Mouse (Mus musculus) midbrain, embryonic 11.5 days (tissue): Measurements from ENCODE around the gene Prr5l. TPM values are rescaled to one million over a fixed set of nuclear protein-coding genes. Genes with fewer than 3 reads are reported as not detected.

Experiments used
- ATAC-seq: fragments of 200-750 bp; cut with Nextera tagmentation; 2 replicates; pipeline ENCODE4 v1.8.0; 2017; ENCODE audit warnings: moderate TSS enrichment, moderate library complexity; ENCODE audit not compliant: low FRiP score
- DNase-seq: peaks from one replicate; pipeline ENCODE4 v3.0.0; 2015; ENCODE audit warnings: low spot score; ENCODE audit errors: missing footprints
- H3K27ac ChIP-seq: fragments of 300-500 bp; sonication (generic); 2 replicates; pipeline ENCODE4 v1.5.1; 2014; ENCODE audit warnings: low read depth, low read length
- H3K27me3 ChIP-seq: fragments of 300-500 bp; sonication (generic); 2 replicates; pipeline ENCODE4 v1.6.1; 2014; ENCODE audit warnings: mild to moderate bottlenecking, low read length, moderate library complexity, mixed read lengths; ENCODE audit not compliant: control insufficient read depth, insufficient read depth
- H3K36me3 ChIP-seq: fragments of 300-500 bp; sonication (generic); 2 replicates; pipeline ENCODE4 v1.6.1; 2014; ENCODE audit warnings: mild to moderate bottlenecking, low read length, moderate library complexity, mixed read lengths; ENCODE audit not compliant: control insufficient read depth, insufficient read depth
- H3K4me1 ChIP-seq: fragments of 300-500 bp; sonication (generic); 2 replicates; pipeline ENCODE4 v1.6.1; 2014; ENCODE audit warnings: low read length; ENCODE audit not compliant: control insufficient read depth, insufficient read depth
- H3K4me2 ChIP-seq: fragments of 300-500 bp; sonication (generic); 2 replicates; pipeline ENCODE4 v1.6.1; 2014; ENCODE audit warnings: mild to moderate bottlenecking, moderate library complexity
- H3K4me3 ChIP-seq: fragments of 300-500 bp; sonication (generic); 2 replicates; pipeline ENCODE4 v1.5.1; 2014; ENCODE audit warnings: low read depth, low read length
- H3K9ac ChIP-seq: fragments of 300-500 bp; sonication (generic); 2 replicates; pipeline ENCODE4 v1.6.1; 2014; ENCODE audit warnings: low read length
- H3K9me3 ChIP-seq: fragments of 300-500 bp; sonication (generic); 2 replicates; pipeline ENCODE4 v1.6.1; 2016; ENCODE audit warnings: low read length; ENCODE audit not compliant: control insufficient read depth
- WGBS: fragments of 180-500 bp; shearing (Covaris S2); extraction: QIAGEN DNeasy Blood & Tissue Kit; methylation state at CpG from one replicate; pipeline ENCODE4 v1.1.7; 2014; 5-methylcytosine and 5-hydroxymethylcytosine counted together
- polyA plus RNA-seq: library from polyadenylated mRNA; unstranded; fragments of >200 nt; fragmentation: Nextera tagmentation; extraction: Ambion mirVana; gene quantifications from 2 replicates; pipeline ENCODE4 v1.2.1, GENCODE M21; 2014

The Prr5l gene
- polyA plus RNA-seq, 1 experiment from 2014 or later, result 15.5 TPM

- ATAC-seq, result peak; percentile 45; the same call in 1 of the 2 replicates
- Histone ChIP-seq H3K4me2 (no peak overlapping the region), H3K27ac (no peak overlapping the region), H3K4me1 (no peaks in the 10 kb centered on the region), H3K9me3 (no peaks in the 10 kb centered on the region), H3K9ac (no peak overlapping the region), H3K36me3 (no peaks in the 10 kb centered on the region; the same call in none of the 2 replicates), H3K4me3 (no peak overlapping the region), H3K27me3 (no peaks in the 10 kb centered on the region)
- DNase-seq, result peak; percentile 75
- 81% methylated on average over 10 of the region's 10 CpGs for WGBS
Measured at GRCm38 (mm10) chr2:101762405-101762804, 120.4 kb downstream of the Prr5l start.

- Histone ChIP-seq H3K27me3 (no peaks in the 10 kb centered on the region), H3K27ac (no peak overlapping the region), H3K4me3 (no peak overlapping the region), H3K4me1 (no peaks in the 10 kb centered on the region), H3K4me2 (no peak overlapping the region), H3K9ac (no peak overlapping the region), H3K36me3 (no peaks in the 10 kb centered on the region; the same call in none of the 2 replicates), H3K9me3 (no peaks in the 10 kb centered on the region)
- 88% methylated on average over 1 of the region's 1 CpGs for WGBS
- no peak for ATAC-seq
- peak; percentile 19 for DNase-seq
Measured at GRCm38 (mm10) chr2:101761898-101762297, 120.9 kb downstream of the Prr5l start.

- H3K9ac ChIP-seq, result no peak overlapping the region
- ATAC-seq (no peak), DNase-seq (peak; percentile 51)
- H3K27ac ChIP-seq, result no peak overlapping the region
- no peaks in the 10 kb centered on the region for H3K27me3 ChIP-seq
- 81% methylated on average over 9 of the region's 9 CpGs for WGBS
- H3K4me3 ChIP-seq, result no peak overlapping the region
- no peaks in the 10 kb centered on the region for H3K9me3 ChIP-seq
- peaks cover 15% of the 10 kb centered on the region for H3K4me1 ChIP-seq
- no peaks in the 10 kb centered on the region; the same call in none of the 2 replicates for H3K36me3 ChIP-seq
- no peak overlapping the region for H3K4me2 ChIP-seq
Measured at GRCm38 (mm10) chr2:101759523-101760277, 123.1 kb downstream of the Prr5l start.

- H3K27ac ChIP-seq, result no peak overlapping the region
- no peak for ATAC-seq
- no peaks in the 10 kb centered on the region for H3K9me3 ChIP-seq
- no peak overlapping the region for H3K9ac ChIP-seq
- no peak overlapping the region for H3K4me3 ChIP-seq
- no peaks in the 10 kb centered on the region; the same call in 1 of the 2 replicates for H3K36me3 ChIP-seq
- 90% methylated on average over 1 of the region's 1 CpGs for WGBS
- H3K27me3 ChIP-seq, result no peaks in the 10 kb centered on the region
- no peak for DNase-seq
- H3K4me2 ChIP-seq, result no peak overlapping the region
- peaks cover 16% of the 10 kb centered on the region for H3K4me1 ChIP-seq
Measured at GRCm38 (mm10) chr2:101757806-101758205, 125.0 kb downstream of the Prr5l start.

- Histone ChIP-seq H3K9me3 (no peaks in the 10 kb centered on the region), H3K4me1 (peaks cover 16% of the 10 kb centered on the region), H3K9ac (no peak overlapping the region), H3K27me3 (no peaks in the 10 kb centered on the region), H3K4me3 (no peak overlapping the region), H3K36me3 (no peaks in the 10 kb centered on the region; the same call in 1 of the 2 replicates), H3K4me2 (no peak overlapping the region), H3K27ac (no peak overlapping the region)
- ATAC-seq (no peak), DNase-seq (no peak)
- 22% methylated on average over 7 of the region's 7 CpGs for WGBS
Measured at GRCm38 (mm10) chr2:101756069-101756753, 126.6 kb downstream of the Prr5l start.

GRCm38 (mm10) chr2:101754939-101755555 is 127.8 kb downstream of the Prr5l start:
- DNase-seq (peak; percentile 94), ATAC-seq (peak; percentile 77)
- Histone ChIP-seq H3K4me1 (peaks cover 16% of the 10 kb centered on the region), H3K9ac (peak overlapping the region; percentile 50), H3K27ac (no peak overlapping the region), H3K36me3 (no peaks in the 10 kb centered on the region; the same call in 1 of the 2 replicates), H3K4me2 (peak overlapping the region; percentile 36), H3K9me3 (no peaks in the 10 kb centered on the region), H3K4me3 (no peak overlapping the region), H3K27me3 (no peaks in the 10 kb centered on the region)
- 6% methylated on average over 11 of the region's 11 CpGs for WGBS

DNA sequence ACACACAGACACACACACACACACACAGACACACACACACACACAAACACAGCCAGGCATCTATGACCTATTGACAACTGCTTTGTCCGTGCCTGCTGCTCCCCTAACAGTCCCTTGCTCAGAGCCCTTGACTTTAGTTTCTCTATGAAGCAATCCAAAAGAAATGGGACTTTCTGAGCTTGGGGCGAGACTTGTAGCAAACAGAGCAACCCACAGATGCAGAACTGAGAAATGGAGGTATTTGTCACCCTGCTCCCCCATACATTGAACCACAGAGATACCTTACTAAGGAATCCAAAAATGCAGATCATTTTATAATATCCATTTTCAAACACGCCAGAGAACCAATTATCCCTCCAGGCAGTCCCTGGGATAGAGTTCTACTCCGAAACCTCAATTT is 128.4 kb downstream of the Prr5l start:
- Histone ChIP-seq H3K4me3 (no peak overlapping the region), H3K9me3 (no peaks in the 10 kb centered on the region), H3K4me1 (peaks cover 16% of the 10 kb centered on the region), H3K27me3 (no peaks in the 10 kb centered on the region), H3K36me3 (no peaks in the 10 kb centered on the region; the same call in 1 of the 2 replicates), H3K9ac (no peak overlapping the region), H3K4me2 (no peak overlapping the region), H3K27ac (no peak overlapping the region)
- DNase-seq (no peak), ATAC-seq (0 out of 2 replicates have a peak, but pooled peaks have one; percentile 12)
- WGBS, result 50% methylated on average over 4 of the region's 4 CpGs

DNA sequence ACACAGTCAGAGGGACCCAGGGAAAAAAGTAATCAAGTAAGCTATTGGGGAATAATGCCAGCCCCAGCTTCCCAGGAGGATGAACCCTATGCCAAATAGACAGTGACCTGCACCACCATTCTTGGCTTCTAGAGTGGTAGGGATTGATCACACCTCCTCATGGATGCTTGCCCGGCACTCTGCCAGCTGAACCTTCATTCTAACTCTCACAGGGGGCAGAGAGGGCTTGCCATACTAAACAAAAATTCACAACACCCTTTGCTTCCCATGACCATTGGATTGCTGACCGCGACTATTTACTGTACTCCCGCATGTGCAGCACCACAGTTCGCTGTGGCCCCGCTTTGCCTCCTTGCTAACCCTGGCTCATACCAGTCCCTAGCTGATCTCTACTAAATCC is 129.8 kb downstream of the Prr5l start:
- ATAC-seq, result no peak
- no peaks in the 10 kb centered on the region for H3K27me3 ChIP-seq
- DNase-seq, result no peak
- H3K36me3 ChIP-seq, result no peaks in the 10 kb centered on the region
- no peak overlapping the region for H3K4me2 ChIP-seq
- H3K4me3 ChIP-seq, result no peak overlapping the region
- H3K9ac ChIP-seq, result no peak overlapping the region
- H3K9me3 ChIP-seq, result no peaks in the 10 kb centered on the region
- WGBS, result 93% methylated on average over 6 of the region's 6 CpGs
- H3K4me1 ChIP-seq, result peaks cover 16% of the 10 kb centered on the region
- no peak overlapping the region for H3K27ac ChIP-seq

- Histone ChIP-seq H3K27me3 (no peaks in the 10 kb centered on the region), H3K9me3 (no peaks in the 10 kb centered on the region), H3K9ac (no peak overlapping the region), H3K4me3 (no peak overlapping the region), H3K36me3 (no peaks in the 10 kb centered on the region), H3K4me2 (no peak overlapping the region), H3K27ac (no peak overlapping the region), H3K4me1 (peaks cover 16% of the 10 kb centered on the region)
- 90% methylated on average over 7 of the region's 7 CpGs for WGBS
- ATAC-seq (no peak), DNase-seq (no peak)
Measured at GRCm38 (mm10) chr2:101752402-101752801, 130.4 kb downstream of the Prr5l start.
